Mouse (Mus musculus) 3T3-L1 (cell line): Measurements from ENCODE around the gene Ubac1.
A peak's percentile ranks its signal among the peaks of the same experiment; 100 is the strongest.

Source experiments
- DNase-seq: peaks from one replicate; pipeline ENCODE4 v3.0.0-alpha.2; 2015; ENCODE audit warnings: low read depth, low spot score

The Ubac1 gene

GRCm38 (mm10) chr2:25975141-25975770, 46.3 kb downstream of the Ubac1 start:
- peak; percentile 32 for DNase-seq

GRCm38 (mm10) chr2:25970426-25970825, 51.1 kb downstream of the Ubac1 start:
- DNase-seq = peak; percentile 18

- no peak for DNase-seq
These were observed 52.2 kb downstream of the Ubac1 start for GRCm38 (mm10) chr2:25969319-25969718.

- no peak for DNase-seq
These were observed 72.3 kb downstream of the Ubac1 start for GRCm38 (mm10) chr2:25949291-25949690.
